Mouse (Mus musculus): Measurements from ENCODE around the gene Atg10. TPM values are rescaled to one million over a fixed set of nuclear protein-coding genes. Genes with fewer than 3 reads are reported as not detected.
A peak's percentile ranks its signal among the peaks of the same experiment; 100 is the strongest.

Atg10 gene
- polyA plus RNA-seq, 1 experiment from 2014 or later: 16.2 TPM

GRCm38 (mm10) chr13:91039201-91039807, 184.5 kb downstream of the Atg10 start:
- WGBS: 67% methylated on average over 11 of the region's 11 CpGs
- Histone ChIP-seq H3K4me1 (ENCODE audit: control insufficient read depth, insufficient read depth, low read length) (no peaks in the 10 kb centered on the region), H3K27me3 (ENCODE audit: control insufficient read depth, insufficient read depth, low read length) (no peaks in the 10 kb centered on the region), H3K4me3 (ENCODE audit: low read depth, low read length) (no peak overlapping the region), H3K9ac (ENCODE audit: low read length) (no peak overlapping the region), H3K36me3 (ENCODE audit: control insufficient read depth, insufficient read depth, low read length) (no peaks in the 10 kb centered on the region), H3K27ac (ENCODE audit: low read depth, low read length) (no peak overlapping the region), H3K9me3 (ENCODE audit: control insufficient read depth, low read length) (no peaks in the 10 kb centered on the region), H3K4me2 (ENCODE audit: low read depth) (no peak overlapping the region)
- peak; percentile 47 for DNase-seq (ENCODE audit: low spot score)
- peak; percentile 80; the same call in 1 of the 2 replicates for ATAC-seq (ENCODE audit: insufficient read depth, low FRiP score, low TSS enrichment)

GRCm38 (mm10) chr13:91038636-91039035, 185.1 kb downstream of the Atg10 start:
- H3K9me3 ChIP-seq (ENCODE audit: control insufficient read depth, low read length): no peaks in the 10 kb centered on the region
- no peak overlapping the region for H3K9ac ChIP-seq (ENCODE audit: low read length)
- H3K4me1 ChIP-seq (ENCODE audit: control insufficient read depth, insufficient read depth, low read length): no peaks in the 10 kb centered on the region
- WGBS: 88% methylated on average over 5 of the region's 5 CpGs
- ATAC-seq (ENCODE audit: insufficient read depth, low FRiP score, low TSS enrichment) (no peak), DNase-seq (ENCODE audit: low spot score) (no peak)
- no peak overlapping the region for H3K4me2 ChIP-seq (ENCODE audit: low read depth)
- no peaks in the 10 kb centered on the region for H3K27me3 ChIP-seq (ENCODE audit: control insufficient read depth, insufficient read depth, low read length)
- no peak overlapping the region for H3K27ac ChIP-seq (ENCODE audit: low read depth, low read length)
- H3K4me3 ChIP-seq (ENCODE audit: low read depth, low read length): no peak overlapping the region
- no peaks in the 10 kb centered on the region for H3K36me3 ChIP-seq (ENCODE audit: control insufficient read depth, insufficient read depth, low read length)

DNA sequence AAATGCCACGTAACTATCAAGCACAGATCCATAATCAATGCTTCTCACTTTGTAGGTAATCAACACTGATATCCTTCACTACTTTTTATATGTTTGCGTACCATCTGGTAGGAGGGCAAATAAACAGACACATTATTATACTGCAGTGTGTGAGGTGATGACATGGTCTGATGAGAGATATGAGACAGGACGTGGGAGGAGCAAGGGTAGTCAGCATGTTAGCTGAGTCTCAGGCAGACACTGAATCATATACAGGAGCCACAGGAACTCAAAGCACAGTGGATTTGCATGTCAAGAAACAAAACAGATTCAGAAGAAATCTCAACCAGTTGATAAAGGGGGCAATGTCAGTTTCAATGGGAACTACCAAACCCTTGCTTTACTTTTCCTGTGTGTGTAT, 185.7 kb downstream of the Atg10 start:
- H3K27ac ChIP-seq (ENCODE audit: low read depth, low read length): no peak overlapping the region
- no peak for ATAC-seq (ENCODE audit: insufficient read depth, low FRiP score, low TSS enrichment)
- no peaks in the 10 kb centered on the region for H3K4me1 ChIP-seq (ENCODE audit: control insufficient read depth, insufficient read depth, low read length)
- 93% methylated on average over 3 of the region's 3 CpGs for WGBS
- H3K9me3 ChIP-seq (ENCODE audit: control insufficient read depth, low read length): no peaks in the 10 kb centered on the region
- no peak for DNase-seq (ENCODE audit: low spot score)
- no peak overlapping the region for H3K4me3 ChIP-seq (ENCODE audit: low read depth, low read length)
- no peak overlapping the region for H3K9ac ChIP-seq (ENCODE audit: low read length)
- H3K4me2 ChIP-seq (ENCODE audit: low read depth): no peak overlapping the region
- no peaks in the 10 kb centered on the region for H3K36me3 ChIP-seq (ENCODE audit: control insufficient read depth, insufficient read depth, low read length)
- H3K27me3 ChIP-seq (ENCODE audit: control insufficient read depth, insufficient read depth, low read length): no peaks in the 10 kb centered on the region

- ATAC-seq (ENCODE audit: insufficient read depth, low FRiP score, low TSS enrichment) (no peak), DNase-seq (ENCODE audit: low spot score) (no peak)
- H3K36me3 ChIP-seq (ENCODE audit: control insufficient read depth, insufficient read depth, low read length): no peaks in the 10 kb centered on the region
- no peaks in the 10 kb centered on the region for H3K4me1 ChIP-seq (ENCODE audit: control insufficient read depth, insufficient read depth, low read length)
- no peaks in the 10 kb centered on the region for H3K9me3 ChIP-seq (ENCODE audit: control insufficient read depth, low read length)
- H3K27me3 ChIP-seq (ENCODE audit: control insufficient read depth, insufficient read depth, low read length): no peaks in the 10 kb centered on the region
- no peak overlapping the region for H3K27ac ChIP-seq (ENCODE audit: low read depth, low read length)
- H3K4me2 ChIP-seq (ENCODE audit: low read depth): no peak overlapping the region
- WGBS: 94% methylated on average over 6 of the region's 6 CpGs
- no peak overlapping the region for H3K4me3 ChIP-seq (ENCODE audit: low read depth, low read length)
- no peak overlapping the region for H3K9ac ChIP-seq (ENCODE audit: low read length)
These were observed 186.4 kb downstream of the Atg10 start for GRCm38 (mm10) chr13:91037405-91037804.

DNA sequence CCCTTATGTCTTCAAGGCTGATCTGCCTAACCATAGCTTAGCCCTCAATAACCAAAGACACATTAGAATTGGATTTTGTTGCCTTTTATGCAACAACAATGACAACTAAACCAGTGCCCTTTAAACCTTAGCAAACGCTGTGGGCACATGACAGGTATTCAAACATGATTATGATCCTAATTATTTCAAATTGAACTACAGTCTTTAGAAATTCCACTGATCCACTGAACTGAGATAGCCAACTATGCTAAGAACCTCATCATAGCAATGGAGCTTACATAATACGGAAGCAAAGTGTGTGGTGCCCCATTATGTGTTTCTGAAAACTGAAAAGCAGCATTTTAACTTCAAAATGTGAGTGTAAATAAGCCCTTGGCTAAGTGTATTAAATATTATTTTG, 191.9 kb downstream of the Atg10 start:
- no peak overlapping the region for H3K4me2 ChIP-seq (ENCODE audit: low read depth)
- H3K4me1 ChIP-seq (ENCODE audit: control insufficient read depth, insufficient read depth, low read length): no peaks in the 10 kb centered on the region
- WGBS: 87% methylated on average over 2 of the region's 2 CpGs
- H3K9me3 ChIP-seq (ENCODE audit: control insufficient read depth, low read length): no peaks in the 10 kb centered on the region
- no peaks in the 10 kb centered on the region for H3K27me3 ChIP-seq (ENCODE audit: control insufficient read depth, insufficient read depth, low read length)
- no peaks in the 10 kb centered on the region for H3K36me3 ChIP-seq (ENCODE audit: control insufficient read depth, insufficient read depth, low read length)
- DNase-seq (ENCODE audit: low spot score): no peak
- ATAC-seq (ENCODE audit: insufficient read depth, low FRiP score, low TSS enrichment): no peak
- H3K9ac ChIP-seq (ENCODE audit: low read length): no peak overlapping the region
- H3K27ac ChIP-seq (ENCODE audit: low read depth, low read length): no peak overlapping the region
- H3K4me3 ChIP-seq (ENCODE audit: low read depth, low read length): no peak overlapping the region

- Histone ChIP-seq H3K27me3 (ENCODE audit: control insufficient read depth, insufficient read depth, low read length) (no peaks in the 10 kb centered on the region), H3K36me3 (ENCODE audit: control insufficient read depth, insufficient read depth, low read length) (no peaks in the 10 kb centered on the region), H3K4me1 (ENCODE audit: control insufficient read depth, insufficient read depth, low read length) (no peaks in the 10 kb centered on the region), H3K9me3 (ENCODE audit: control insufficient read depth, low read length) (no peaks in the 10 kb centered on the region), H3K9ac (ENCODE audit: low read length) (no peak overlapping the region), H3K27ac (ENCODE audit: low read depth, low read length) (no peak overlapping the region), H3K4me3 (ENCODE audit: low read depth, low read length) (no peak overlapping the region), H3K4me2 (ENCODE audit: low read depth) (no peak overlapping the region)
- no peak for ATAC-seq (ENCODE audit: insufficient read depth, low FRiP score, low TSS enrichment)
- DNase-seq (ENCODE audit: low spot score): no peak
- 89% methylated on average over 9 of the region's 9 CpGs for WGBS
These were observed 200.3 kb downstream of the Atg10 start for GRCm38 (mm10) chr13:91023447-91023846.

- ATAC-seq (ENCODE audit: insufficient read depth, low FRiP score, low TSS enrichment) (no peak), DNase-seq (ENCODE audit: low spot score) (no peak)
- H3K4me3 ChIP-seq (ENCODE audit: low read depth, low read length): no peak overlapping the region
- H3K4me1 ChIP-seq (ENCODE audit: control insufficient read depth, insufficient read depth, low read length): no peaks in the 10 kb centered on the region
- no peaks in the 10 kb centered on the region for H3K9me3 ChIP-seq (ENCODE audit: control insufficient read depth, low read length)
- WGBS: 55% methylated on average over 3 of the region's 3 CpGs
- H3K36me3 ChIP-seq (ENCODE audit: control insufficient read depth, insufficient read depth, low read length): no peaks in the 10 kb centered on the region
- no peak overlapping the region for H3K27ac ChIP-seq (ENCODE audit: low read depth, low read length)
- no peak overlapping the region for H3K9ac ChIP-seq (ENCODE audit: low read length)
- no peak overlapping the region for H3K4me2 ChIP-seq (ENCODE audit: low read depth)
- H3K27me3 ChIP-seq (ENCODE audit: control insufficient read depth, insufficient read depth, low read length): no peaks in the 10 kb centered on the region
These were observed 211.9 kb downstream of the Atg10 start for GRCm38 (mm10) chr13:91011851-91012250.

- H3K9me3 ChIP-seq (ENCODE audit: control insufficient read depth, low read length): no peaks in the 10 kb centered on the region
- H3K36me3 ChIP-seq (ENCODE audit: control insufficient read depth, insufficient read depth, low read length): no peaks in the 10 kb centered on the region
- DNase-seq (ENCODE audit: low spot score) (no peak), ATAC-seq (ENCODE audit: insufficient read depth, low FRiP score, low TSS enrichment) (no peak)
- H3K4me1 ChIP-seq (ENCODE audit: control insufficient read depth, insufficient read depth, low read length): no peaks in the 10 kb centered on the region
- no peak overlapping the region for H3K27ac ChIP-seq (ENCODE audit: low read depth, low read length)
- 89% methylated on average over 2 of the region's 2 CpGs for WGBS
- H3K4me2 ChIP-seq (ENCODE audit: low read depth): no peak overlapping the region
- no peak overlapping the region for H3K4me3 ChIP-seq (ENCODE audit: low read depth, low read length)
- no peaks in the 10 kb centered on the region for H3K27me3 ChIP-seq (ENCODE audit: control insufficient read depth, insufficient read depth, low read length)
- H3K9ac ChIP-seq (ENCODE audit: low read length): no peak overlapping the region
These were observed 228.6 kb downstream of the Atg10 start for GRCm38 (mm10) chr13:90995034-90995629.

- Histone ChIP-seq H3K9ac (ENCODE audit: low read length) (no peak overlapping the region), H3K4me2 (ENCODE audit: low read depth) (no peak overlapping the region), H3K27me3 (ENCODE audit: control insufficient read depth, insufficient read depth, low read length) (no peaks in the 10 kb centered on the region), H3K36me3 (ENCODE audit: control insufficient read depth, insufficient read depth, low read length) (no peaks in the 10 kb centered on the region), H3K9me3 (ENCODE audit: control insufficient read depth, low read length) (no peaks in the 10 kb centered on the region), H3K27ac (ENCODE audit: low read depth, low read length) (no peak overlapping the region), H3K4me1 (ENCODE audit: control insufficient read depth, insufficient read depth, low read length) (no peaks in the 10 kb centered on the region), H3K4me3 (ENCODE audit: low read depth, low read length) (no peak overlapping the region)
- DNase-seq (ENCODE audit: low spot score) (no peak), ATAC-seq (ENCODE audit: insufficient read depth, low FRiP score, low TSS enrichment) (no peak)
- 84% methylated on average over 13 of the region's 13 CpGs for WGBS
These were observed 230.2 kb downstream of the Atg10 start for GRCm38 (mm10) chr13:90993602-90994001.

All from neural tube, embryonic 11.5 days (tissue).